Mouse (Mus musculus) liver, embryonic 11.5 days (tissue): ENCODE results near the gene Smtn. TPM values are rescaled to one million over a fixed set of nuclear protein-coding genes. Genes with fewer than 3 reads are reported as not detected.

Experiments used
- ATAC-seq: fragments of 200-750 bp; cut with Nextera tagmentation; replicated peaks from 2 replicates; pipeline ENCODE4 v1.8.0; 2017; ENCODE audit warnings: moderate number of reproducible peaks, mild to moderate bottlenecking, moderate TSS enrichment, moderate library complexity; ENCODE audit not compliant: low FRiP score
- DNase-seq: peaks from one replicate; pipeline ENCODE4 v3.0.0-alpha.2; 2017; ENCODE audit warnings: low spot score
- H3K27ac ChIP-seq: fragments of 300-500 bp; sonication (generic); 2 replicates; pipeline ENCODE4 v1.5.1; 2014; ENCODE audit warnings: mild to moderate bottlenecking, low read depth, low read length, control low read depth
- H3K27me3 ChIP-seq: fragments of 300-500 bp; sonication (generic); replicated peaks from 2 replicates; pipeline ENCODE4 v1.6.1; 2014; ENCODE audit warnings: low read length, mixed read lengths; ENCODE audit not compliant: control insufficient read depth, insufficient read depth
- H3K36me3 ChIP-seq: fragments of 300-500 bp; sonication (generic); 2 replicates; pipeline ENCODE4 v1.6.1; 2014; ENCODE audit warnings: mild to moderate bottlenecking, low read length, moderate library complexity, mixed read lengths; ENCODE audit not compliant: control insufficient read depth, insufficient read depth
- H3K4me1 ChIP-seq: fragments of 300-500 bp; sonication (generic); replicated peaks from 2 replicates; pipeline ENCODE4 v1.6.1; 2014; ENCODE audit warnings: low read length, mixed read lengths; ENCODE audit not compliant: control insufficient read depth, insufficient read depth
- H3K4me2 ChIP-seq: fragments of 300-500 bp; sonication (generic); 2 replicates; pipeline ENCODE4 v1.6.1; 2014; ENCODE audit warnings: mild to moderate bottlenecking, control low read depth, moderate library complexity
- H3K4me3 ChIP-seq: fragments of 300-500 bp; sonication (generic); 2 replicates; pipeline ENCODE4 v1.5.1; 2014; ENCODE audit warnings: low read depth, low read length, control low read depth
- H3K9ac ChIP-seq: fragments of 300-500 bp; sonication (generic); 2 replicates; pipeline ENCODE4 v1.6.1; 2014; ENCODE audit warnings: low read depth, low read length, control low read depth
- H3K9me3 ChIP-seq: fragments of 300-500 bp; sonication (generic); 2 replicates; pipeline ENCODE4 v1.6.1; 2016; ENCODE audit warnings: low read length, inconsistent platforms, mixed read lengths; ENCODE audit not compliant: control insufficient read depth
- WGBS: fragments of 180-500 bp; shearing (Covaris S2); extraction: QIAGEN DNeasy Blood & Tissue Kit; methylation state at CpG from one replicate; pipeline ENCODE4 v1.1.7; 2014; 5-methylcytosine and 5-hydroxymethylcytosine counted together
- polyA plus RNA-seq: library from polyadenylated mRNA; unstranded; fragments of >200 nt; fragmentation: Nextera tagmentation; extraction: Ambion mirVana; gene quantifications from 2 replicates; pipeline ENCODE4 v1.2.1, GENCODE M21; 2014

Smtn gene
- polyA plus RNA-seq, 1 experiment from 2014 or later: 29.3 TPM

GRCm38 (mm10) chr11:3475489-3475888, 64.9 kb downstream of the Smtn start:
- Histone ChIP-seq H3K27me3 (no peaks in the 10 kb centered on the region), H3K4me2 (no peak overlapping the region), H3K36me3 (no peaks in the 10 kb centered on the region), H3K4me1 (no peaks in the 10 kb centered on the region), H3K9ac (no peak overlapping the region), H3K27ac (no peak overlapping the region), H3K4me3 (no peak overlapping the region), H3K9me3 (no peaks in the 10 kb centered on the region)
- DNase-seq (no peak), ATAC-seq (no peak)

- H3K4me3 ChIP-seq: no peak overlapping the region
- no peaks in the 10 kb centered on the region for H3K36me3 ChIP-seq
- no peaks in the 10 kb centered on the region for H3K9me3 ChIP-seq
- no peaks in the 10 kb centered on the region for H3K27me3 ChIP-seq
- no peak overlapping the region for H3K4me2 ChIP-seq
- DNase-seq (no peak), ATAC-seq (no peak)
- 65% methylated on average over 7 of the region's 7 CpGs for WGBS
- H3K27ac ChIP-seq: no peak overlapping the region
- no peaks in the 10 kb centered on the region for H3K4me1 ChIP-seq
- H3K9ac ChIP-seq: no peak overlapping the region
These were observed 65.8 kb downstream of the Smtn start for GRCm38 (mm10) chr11:3474480-3475115.

DNA sequence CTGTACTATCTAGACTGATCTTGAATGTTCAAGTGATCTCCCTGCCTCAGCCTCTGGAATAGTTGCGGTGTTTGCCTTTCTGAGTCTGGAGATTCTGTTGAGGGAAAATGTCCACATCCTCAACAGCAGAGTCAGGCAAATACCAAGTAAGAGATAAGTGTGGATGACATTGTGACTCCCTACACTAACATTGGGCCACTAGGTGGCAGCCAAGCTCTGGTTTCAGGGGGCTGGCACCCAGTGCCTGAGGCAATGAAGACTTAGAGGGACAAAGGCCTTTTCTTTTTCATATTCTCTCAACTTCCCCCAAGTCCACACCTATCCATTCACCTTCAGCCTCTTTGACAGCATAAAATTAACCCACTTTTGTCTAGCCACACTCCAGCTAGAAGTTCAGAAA, 67.9 kb downstream of the Smtn start:
- Histone ChIP-seq H3K9ac (no peak overlapping the region), H3K27ac (no peak overlapping the region), H3K27me3 (no peaks in the 10 kb centered on the region), H3K9me3 (no peaks in the 10 kb centered on the region), H3K4me3 (no peak overlapping the region), H3K4me1 (no peaks in the 10 kb centered on the region), H3K4me2 (no peak overlapping the region), H3K36me3 (no peaks in the 10 kb centered on the region)
- WGBS: 18% methylated on average over 1 of the region's 1 CpGs
- DNase-seq (peak; percentile 63), ATAC-seq (peak; percentile 77)

DNA sequence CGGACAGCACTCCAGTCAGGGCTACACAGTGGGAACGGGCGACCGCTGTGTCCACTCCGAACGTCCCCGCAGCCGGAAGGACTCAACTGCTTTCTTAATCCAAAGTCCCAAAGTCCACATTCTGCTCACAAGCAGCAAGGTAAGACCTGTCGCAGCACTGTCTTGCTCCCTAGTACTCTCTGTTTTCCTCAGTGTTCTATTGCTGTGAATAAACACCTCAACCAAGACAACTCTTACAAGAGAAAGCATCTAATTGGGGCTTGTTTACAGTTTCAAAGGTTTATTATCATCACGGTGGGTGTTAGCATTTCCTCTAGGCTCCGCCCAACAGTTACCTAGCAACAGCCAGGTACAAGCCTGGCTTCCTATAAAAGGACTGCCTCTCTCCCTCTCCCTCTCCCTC, 69.0 kb downstream of the Smtn start:
- H3K4me3 ChIP-seq: no peak overlapping the region
- ATAC-seq (no peak), DNase-seq (no peak)
- H3K4me1 ChIP-seq: no peaks in the 10 kb centered on the region
- no peak overlapping the region for H3K4me2 ChIP-seq
- H3K9me3 ChIP-seq: no peaks in the 10 kb centered on the region
- no peak overlapping the region for H3K27ac ChIP-seq
- 33% methylated on average over 11 of the region's 11 CpGs for WGBS
- no peaks in the 10 kb centered on the region for H3K27me3 ChIP-seq
- no peak overlapping the region for H3K9ac ChIP-seq
- H3K36me3 ChIP-seq: no peaks in the 10 kb centered on the region

Other genes with a start within 250 kb of the Smtn start
- gene Pik3ip1, start 210.2 kb downstream of the Smtn start, polyA plus RNA-seq: 3.5 and 3.8 TPM in 2 replicates
- 37.4 and 37.7 TPM in 2 replicates for gene Limk2, start 131.4 kb downstream of the Smtn start, polyA plus RNA-seq
- gene Rnf185, start 88.2 kb downstream of the Smtn start, polyA plus RNA-seq: 20.6 and 22.2 TPM in 2 replicates
- gene Pla2g3, start 52.3 kb downstream of the Smtn start, polyA plus RNA-seq: 0.27 TPM in 2 replicates
- gene Inpp5j, start 35.8 kb downstream of the Smtn start, polyA plus RNA-seq: 0.45 and 0.52 TPM in 2 replicates
- gene Selenom, start 25.9 kb downstream of the Smtn start, polyA plus RNA-seq: 27.9 and 35.9 TPM in 2 replicates
- gene Morc2a, start 108.6 kb upstream of the Smtn start, polyA plus RNA-seq: 19.3 and 19.8 TPM in 2 replicates